Mouse (Mus musculus) CH12.LX (cell line): Measurements from ENCODE around the gene Dab2. TPM values are rescaled to one million over a fixed set of nuclear protein-coding genes. Genes with fewer than 3 reads are reported as not detected.

Experiments used
- DNase-seq: peaks from one replicate; pipeline ENCODE4 v3.0.0-alpha.2; 2013; ENCODE audit errors: extremely low read depth
- H3K27ac ChIP-seq: 2 replicates; pipeline ENCODE4 v1.5.1; 2012; ENCODE audit warnings: low read depth, mild to moderate bottlenecking, control low read depth, moderate library complexity; ENCODE audit not compliant: insufficient read depth
- H3K27me3 ChIP-seq: replicated peaks from 2 replicates; pipeline ENCODE3; 2012; ENCODE audit warnings: inconsistent platforms
- H3K36me3 ChIP-seq, 2 experiments: replicated peaks in 1 of 2; 2 replicates each; pipeline versions ENCODE3 to v1.6.1; 2012; ENCODE audit warnings: inconsistent platforms in 1 of 2, low read length in 1 of 2, mild to moderate bottlenecking in 1 of 2, mixed read lengths in 1 of 2, moderate library complexity in 1 of 2; ENCODE audit not compliant: control insufficient read depth in 1 of 2, insufficient read depth in 1 of 2
- H3K4me1 ChIP-seq, 2 experiments: 2 replicates each; pipeline ENCODE4 v1.6.1; 2012; ENCODE audit warnings: inconsistent platforms in 1 of 2, moderate library complexity in 1 of 2; ENCODE audit not compliant: insufficient read depth in 2 of 2, control insufficient read depth in 1 of 2
- H3K4me2 ChIP-seq: 2 replicates; pipeline ENCODE4 v1.6.1; 2012; ENCODE audit warnings: low read depth, mild to moderate bottlenecking, control low read depth; ENCODE audit not compliant: poor library complexity, insufficient read depth, severe bottlenecking
- H3K4me3 ChIP-seq, 3 experiments: fragments of 150-350 bp in 1 of 3; sonication (generic) in 1 of 3; replicated peaks in 1 of 3; 2 replicates each; pipeline versions ENCODE3 to v1.5.1; 2011 to 2012; ENCODE audit warnings: low read depth in 2 of 3, low read length in 2 of 3, mild to moderate bottlenecking in 2 of 3, moderate library complexity in 2 of 3, control low read depth in 1 of 3, improper control_type of control experiment in 1 of 3, inconsistent platforms in 1 of 3, mixed read lengths in 1 of 3; ENCODE audit not compliant: poor library complexity in 1 of 3
- H3K79me2 ChIP-seq: replicated peaks from 2 replicates; pipeline ENCODE4 v1.6.1; 2012; ENCODE audit warnings: mild to moderate bottlenecking, moderate library complexity; ENCODE audit not compliant: control insufficient read depth, poor library complexity, insufficient read depth, severe bottlenecking; ENCODE audit errors: extremely low read depth
- H3K9ac ChIP-seq: 2 replicates; pipeline ENCODE4 v1.6.1; 2012; ENCODE audit warnings: low read depth, mild to moderate bottlenecking, control low read depth, moderate library complexity; ENCODE audit not compliant: insufficient read depth
- H3K9me3 ChIP-seq: replicated peaks from 2 replicates; pipeline ENCODE3; 2012; ENCODE audit warnings: low read length, inconsistent platforms, mixed read lengths
- BHLHE40 ChIP-seq: IDR thresholded peaks from 2 replicates; pipeline ENCODE4 v1.6.1; 2011; ENCODE audit warnings: mild to moderate bottlenecking, low read depth, low read length, improper control_type of control experiment
- CHD1 ChIP-seq: IDR thresholded peaks from 2 replicates; pipeline ENCODE4 v1.6.1; 2012; ENCODE audit warnings: low read depth, low read length, improper control_type of control experiment, inconsistent platforms
- CHD2 ChIP-seq: IDR thresholded peaks from 2 replicates; pipeline ENCODE4 v1.6.1; 2011; ENCODE audit warnings: low read length, improper control_type of control experiment
- CTCF ChIP-seq, 2 experiments: IDR thresholded peaks in 1 of 2; conservative IDR thresholded peaks in 1 of 2; 2 replicates each; pipeline ENCODE4 v1.5.1; 2011 to 2012; ENCODE audit warnings: low read depth in 2 of 2, low read length in 2 of 2, improper control_type of control experiment in 1 of 2, inconsistent platforms in 1 of 2, mild to moderate bottlenecking in 1 of 2, moderate library complexity in 1 of 2
- ELF1 ChIP-seq: IDR thresholded peaks from 2 replicates; pipeline ENCODE4 v1.6.1; 2014; ENCODE audit warnings: low read depth, mild to moderate bottlenecking, inconsistent platforms, low read length, improper control_type of control experiment
- ETS1 ChIP-seq: conservative IDR thresholded peaks from 2 replicates; pipeline ENCODE4 v1.6.1; 2012; ENCODE audit warnings: low read depth, mild to moderate bottlenecking, inconsistent platforms, low read length, improper control_type of control experiment, moderate library complexity
- GABPA ChIP-seq: IDR thresholded peaks from 2 replicates; pipeline ENCODE4 v1.6.1; 2012; ENCODE audit warnings: low read depth, low read length, improper control_type of control experiment, inconsistent platforms; ENCODE audit not compliant: insufficient replicate concordance
- IRF4 ChIP-seq: IDR thresholded peaks from 2 replicates; pipeline ENCODE4 v1.6.1; 2014; ENCODE audit warnings: low read depth, mild to moderate bottlenecking, inconsistent platforms, low read length, improper control_type of control experiment
- JUND ChIP-seq: conservative IDR thresholded peaks from 2 replicates; pipeline ENCODE4 v1.6.1; 2011; ENCODE audit warnings: low read depth, low read length, improper control_type of control experiment
- KAT2A ChIP-seq: IDR thresholded peaks from 2 replicates; pipeline ENCODE4 v1.6.1; 2012; ENCODE audit warnings: low read length, improper control_type of control experiment, inconsistent platforms; ENCODE audit not compliant: insufficient replicate concordance
- MAX ChIP-seq: IDR thresholded peaks from 2 replicates; pipeline ENCODE4 v1.6.1; 2011; ENCODE audit warnings: low read length, improper control_type of control experiment
- MAZ ChIP-seq: IDR thresholded peaks from 2 replicates; pipeline ENCODE4 v1.6.1; 2012; ENCODE audit warnings: low read depth, mild to moderate bottlenecking, inconsistent platforms, low read length, improper control_type of control experiment, moderate library complexity
- MXI1 ChIP-seq: IDR thresholded peaks from 2 replicates; pipeline ENCODE4 v1.6.1; 2011; ENCODE audit warnings: mild to moderate bottlenecking, low read depth, low read length, improper control_type of control experiment
- NELFE ChIP-seq: IDR thresholded peaks from 2 replicates; pipeline ENCODE4 v1.6.1; 2011; ENCODE audit warnings: low read depth, low read length, improper control_type of control experiment
- NRF1 ChIP-seq: IDR thresholded peaks from 2 replicates; pipeline ENCODE4 v1.6.1; 2014; ENCODE audit warnings: low read depth, mild to moderate bottlenecking, inconsistent platforms, low read length, improper control_type of control experiment, moderate library complexity
- POLR2A ChIP-seq: IDR thresholded peaks from 2 replicates; pipeline ENCODE4 v1.6.1; 2011; ENCODE audit warnings: low read depth, mild to moderate bottlenecking, improper control_type of control experiment, low read length
- RCOR1 ChIP-seq: conservative IDR thresholded peaks from 2 replicates; pipeline ENCODE4 v1.6.1; 2012; ENCODE audit warnings: low read depth, mild to moderate bottlenecking, inconsistent platforms, low read length, improper control_type of control experiment
- SIN3A ChIP-seq: IDR thresholded peaks from 2 replicates; pipeline ENCODE4 v1.6.1; 2012; ENCODE audit warnings: low read length, improper control_type of control experiment, inconsistent platforms
- SMC3 ChIP-seq: IDR thresholded peaks from 2 replicates; pipeline ENCODE4 v1.6.1; 2011; ENCODE audit warnings: low read depth, low read length, improper control_type of control experiment
- USF1 ChIP-seq: IDR thresholded peaks from 2 replicates; pipeline ENCODE4 v1.6.1; 2014; ENCODE audit warnings: low read depth, mild to moderate bottlenecking, inconsistent platforms, low read length, improper control_type of control experiment
- ZC3H11A ChIP-seq: IDR thresholded peaks from 2 replicates; pipeline ENCODE4 v1.6.1; 2012; ENCODE audit warnings: low read depth, mild to moderate bottlenecking, inconsistent platforms, low read length, improper control_type of control experiment
- ZMIZ1 ChIP-seq: IDR thresholded peaks from 2 replicates; pipeline ENCODE4 v1.6.1; 2012; ENCODE audit warnings: low read depth, mild to moderate bottlenecking, inconsistent platforms, low read length, improper control_type of control experiment
- ZNF384 ChIP-seq: IDR thresholded peaks from 2 replicates; pipeline ENCODE4 v1.6.1; 2012; ENCODE audit warnings: low read depth, low read length, improper control_type of control experiment, inconsistent platforms
- dilution Hi-C: fragments of 300-500 bp; cut with MboI; formaldehyde crosslinking; loops from 2 replicates; pipeline ENCODE4 v1.14.3; 2020; ENCODE audit warnings: low sequenced_read_pairs; ENCODE audit not compliant: extremely low pct_unique_long_range_greater_than_20kb, extremely low pct_ligation_motif_present
- in situ Hi-C: fragments of 300-500 bp; cut with MboI; formaldehyde crosslinking; loops from 3 replicates; pipeline ENCODE4 v1.14.3; 2019; ENCODE audit warnings: low sequenced_read_pairs, low pct_ligation_motif_present, low pct_unique_long_range_greater_than_20kb, mixed read lengths
- polyA plus RNA-seq: library from polyadenylated mRNA; unstranded; fragments of >175 nt; gene quantifications from 2 replicates; pipeline ENCODE4 v1.2.1, GENCODE M21; 2012; ENCODE audit warnings: low read depth; ENCODE audit not compliant: insufficient read length
- total RNA-seq, 2 experiments: library from RNA; depleted of rRNA; stranded (reverse); fragments of 300-350 nt in 1 of 2; fragments of >200 nt in 1 of 2; gene quantifications; 2 replicates each; pipeline ENCODE4 v1.2.3; 2012 to 2014

The Dab2 gene
- total and polyA plus RNA-seq, 3 experiments = 0.17 TPM; not detected in 1

GRCm38 (mm10) chr15:6326011-6326410 is 26.4 kb downstream of the Dab2 start:
- no peak overlapping the region for H3K27ac ChIP-seq
- H3K4me2 ChIP-seq = 0 out of 2 replicates have a peak overlapping the region, but pooled peaks have one; percentile 4
- no peaks in the 10 kb centered on the region for H3K36me3 ChIP-seq
- DNase-seq = no peak
- no peaks in the 10 kb centered on the region for H3K4me1 ChIP-seq
- in situ Hi-C loops (no loop called here), dilution Hi-C loops (no loop called here)
- no peaks in the 10 kb centered on the region for H3K79me2 ChIP-seq
- TF ChIP-seq CHD1 = no peak
- no peak for TF ChIP-seq MXI1
- no peak for TF ChIP-seq ELF1
- TF ChIP-seq NRF1 = no peak
- TF ChIP-seq JUND = no peak
- TF ChIP-seq ZMIZ1 = no peak
- TF ChIP-seq MAX = no peak
- no peak for TF ChIP-seq SMC3
- no peak for TF ChIP-seq MAZ
- no peak for TF ChIP-seq CTCF (conservative IDR thresholded peaks at IDR 0.05 in 1 of 2, IDR thresholded peaks at IDR 0.05 in 1 of 2; ENCODE audit: low read depth in 2 of 2, low read length in 2 of 2)
- no peak for TF ChIP-seq ZC3H11A
- TF ChIP-seq GABPA = no peak
- TF ChIP-seq NELFE = no peak
- no peak for TF ChIP-seq CHD2
- TF ChIP-seq ETS1 = no peak
- no peak for TF ChIP-seq RCOR1
- no peak for TF ChIP-seq USF1
- no peak overlapping the region for H3K4me3 ChIP-seq
- H3K27me3 ChIP-seq = no peaks in the 10 kb centered on the region
- no peaks in the 10 kb centered on the region for H3K9me3 ChIP-seq
- no peak overlapping the region for H3K9ac ChIP-seq

DNA sequence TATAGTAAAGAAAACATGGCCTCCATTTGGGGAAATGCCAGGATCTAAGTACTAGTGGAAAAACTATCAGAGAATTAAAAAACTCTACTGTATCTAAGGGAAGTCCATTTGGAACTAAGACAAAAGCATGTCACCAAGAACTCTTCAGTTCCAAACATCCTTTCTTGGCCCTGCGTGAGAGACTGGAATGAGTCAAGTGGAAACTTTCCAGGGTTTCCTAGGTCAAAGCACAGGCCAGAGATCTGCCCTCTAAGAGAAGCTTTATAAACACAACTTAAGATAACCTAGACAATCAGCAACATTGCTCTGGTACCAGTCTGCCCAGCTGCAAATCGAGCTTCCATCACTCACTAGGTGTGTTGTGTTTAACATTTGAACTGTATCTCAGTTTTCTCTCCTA is 31.8 kb downstream of the Dab2 start:
- no peaks in the 10 kb centered on the region for H3K9me3 ChIP-seq
- in situ Hi-C loops (no loop called here), dilution Hi-C loops (no loop called here)
- DNase-seq = no peak
- no peak overlapping the region for H3K9ac ChIP-seq
- H3K27me3 ChIP-seq = no peaks in the 10 kb centered on the region
- TF ChIP-seq ZNF384 = no peak
- TF ChIP-seq IRF4 = no peak
- TF ChIP-seq SIN3A = no peak
- TF ChIP-seq POLR2A = no peak
- no peak for TF ChIP-seq NELFE
- TF ChIP-seq BHLHE40 = no peak
- no peak for TF ChIP-seq KAT2A
- TF ChIP-seq, all 38 proteins: peak for 0
- H3K27ac ChIP-seq = no peak overlapping the region
- H3K4me3 ChIP-seq = no peak overlapping the region
- no peak overlapping the region for H3K4me2 ChIP-seq
- peaks cover 0 to 7% of the 10 kb centered on the region in 2 experiments; a peak in 1 of 4 replicates for H3K4me1 ChIP-seq
- H3K36me3 ChIP-seq = no peaks in the 10 kb centered on the region
- H3K79me2 ChIP-seq = no peaks in the 10 kb centered on the region
